ENCODE assay signal across 8 mouse cellular contexts in genomic region chr1:24678205-24678917, GRCm38 (mm10). TPM values are rescaled to one million over a fixed set of nuclear protein-coding genes. Genes with fewer than 3 reads are reported as not detected.
DNase-seq lines count a peak whose midpoint lies in the region; ATAC-seq and TF ChIP-seq lines count a peak whose summit lies in the region.

Lmbrd1 (plus strand) TSS chr1:24678630.

- H3K9me3 ChIP-seq in ES-E14 (ENCODE audit: control insufficient read depth, insufficient read depth, low read depth, low read length) = no peaks in the 10 kb centered on the region
- H3K9me3 ChIP-seq in forebrain, embryonic 15.5 days = no peaks in the 10 kb centered on the region

- TF ChIP-seq CTCF in lung, adult 2 months (IDR thresholded peaks at IDR 0.05; ENCODE audit: insufficient read depth, low read length) = peak; percentile 33; the same call in 1 of the 2 replicates

- H3K27me3 ChIP-seq in forebrain, embryonic 15.5 days = no peaks in the 10 kb centered on the region

- DNase-seq in ES-E14 (ENCODE audit: low read depth, low spot score) = peak; percentile 69
- peak; percentile 94 for DNase-seq in cerebellum, adult 11-12 months
- peak; percentile 85 for DNase-seq in heart, postnatal 25 days (ENCODE audit: low spot score)
- peak; percentile 93 to 98 for DNase-seq in layer of hippocampus, adult 18-20 months (ENCODE audit: low spot score in 2 of 2)
- peak; percentile 96 for DNase-seq in lung, adult 2 months
- DNase-seq in thymus, adult 18-20 months = peak; percentile 90 to 92

- in situ Hi-C loops in ES-E14 (cut with MboI; ENCODE audit: low sequenced_read_pairs in 2 of 2, unreplicated experiment in 2 of 2) = no loop called here

- H3K4me1 ChIP-seq in ES-E14 (ENCODE audit: control insufficient read depth in 2 of 2, insufficient read depth in 2 of 2, low read length in 2 of 2, poor library complexity in 1 of 2) = peaks cover 2% of the 10 kb centered on the region in 2 experiments; a peak in 1 of 4 replicates
- H3K4me1 ChIP-seq in forebrain, embryonic 15.5 days = peaks cover 10% of the 10 kb centered on the region
- no peaks in the 10 kb centered on the region for H3K4me1 ChIP-seq in lung, adult 2 months (ENCODE audit: control insufficient read depth, insufficient read depth, low read length)

- peak within 1 kb of the TSS; percentile 77 to 84 for H3K4me3 ChIP-seq in ES-E14 (ENCODE audit: insufficient read depth in 1 of 2, low read depth in 1 of 2, low read length in 2 of 2, poor library complexity in 1 of 2, severe bottlenecking in 1 of 2)
- peak within 1 kb of the TSS; percentile 85 for H3K4me3 ChIP-seq in forebrain, embryonic 15.5 days
- peak within 1 kb of the TSS; percentile 95 for H3K4me3 ChIP-seq in lung, adult 2 months (replicated peaks; ENCODE audit: extremely low read depth, low read depth, low read length)

- peak within 1 kb of the TSS; percentile 19; the same call in 1 of the 2 replicates for H3K27ac ChIP-seq in ES-E14 (ENCODE audit: insufficient read depth, low read depth, low read length, poor library complexity, severe bottlenecking)
- H3K27ac ChIP-seq in forebrain, embryonic 15.5 days (replicated peaks) = peak within 1 kb of the TSS; percentile 77

- intact Hi-C loops in heart, postnatal 25 days (cut with DNase I) = loop anchor here (2.0 kb wide), 1 partner anchor 20 kb away; no protein-coding TSS in a partner anchor

- H3K4me2 ChIP-seq in forebrain, embryonic 15.5 days (replicated peaks) = peak within 1 kb of the TSS; percentile 49

- no peaks in the 10 kb centered on the region for H3K36me3 ChIP-seq in ES-E14 (ENCODE audit: control insufficient read depth, insufficient read depth, low read length, poor library complexity, severe bottlenecking)
- H3K36me3 ChIP-seq in forebrain, embryonic 15.5 days = no peaks in the 10 kb centered on the region

- peak within 1 kb of the TSS; percentile 86 for H3K9ac ChIP-seq in ES-E14 (ENCODE audit: insufficient read depth, low read depth, low read length, poor library complexity, severe bottlenecking)
- peak within 1 kb of the TSS; percentile 84 for H3K9ac ChIP-seq in forebrain, embryonic 15.5 days (replicated peaks)

- ATAC-seq in forebrain, embryonic 15.5 days (replicated peaks) = peak; percentile 97
- ATAC-seq in neutrophil, adult 5-6 weeks (ENCODE audit: extremely low read depth, insufficient number of reproducible peaks, low FRiP score, poor library complexity, severe bottlenecking) = peak; percentile 87

- WGBS in forebrain, embryonic 15.5 days = under 1% methylated on average over 54 of the region's 54 CpGs
- WGBS in lung, adult 2 months = under 1% methylated on average over 54 of the region's 54 CpGs

- peak; percentile 57; the same call in 1 of the 2 replicates for TF ChIP-seq POLR2A in lung, adult 2 months (IDR thresholded peaks at IDR 0.05; ENCODE audit: borderline replicate concordance, extremely low read depth, low read depth, low read length)

TF ChIP-seq in ES-E14, 5 proteins besides CTCF, POLR2A, EP300 and RAD21:
- TF ChIP-seq CHD2 (IDR thresholded peaks at IDR 0.05; ENCODE audit: low read depth, low read length) (no peak), MAFK (IDR thresholded peaks at IDR 0.05; ENCODE audit: insufficient read depth, low read depth, low read length) (no peak), ZNF384 (IDR thresholded peaks at IDR 0.05; ENCODE audit: low read depth, low read length) (no peak), HCFC1 (IDR thresholded peaks at IDR 0.05; ENCODE audit: borderline replicate concordance, insufficient read depth, low read length) (no peak), ZC3H11A (IDR thresholded peaks at IDR 0.05; ENCODE audit: borderline replicate concordance, low read depth, low read length) (no peak)
TF ChIP-seq in ES-E14: peak in this region for 0.

RNA-seq across cellular contexts. Expression of gene Lmbrd1, which starts in this region (rescaled TPM):
- total RNA-seq in ES-E14 (2012; rRNA removed) = 21.8 and 29.0 TPM in 2 replicates
- polyA plus RNA-seq in forebrain, embryonic 15.5 days (2015; fragmentation: Nextera tagmentation; extraction: Ambion mirVana) = 37.9 and 41.2 TPM in 2 replicates
- 10 to 100 TPM; 34.0 to 41.3 TPM for total RNA-seq in heart, postnatal 25 days (2021)
- total RNA-seq in layer of hippocampus, adult 18-20 months (2021) = 100 to 1,000 TPM; 113 to 114 TPM
- polyA plus RNA-seq in lung, adult 2 months (2012; rRNA removed) = 16.7 and 34.1 TPM in 2 replicates
- 80.7 and 92.9 TPM in 2 replicates for total RNA-seq in neutrophil, adult 5-6 weeks (2017)

Comparison
In these comparisons a context has a peak if more than half of its experiments do, and no peak if none do; other contexts are left out.
1. Peak in every context shown above with its lines: DNase-seq, ATAC-seq, H3K4me3 ChIP-seq and H3K27ac ChIP-seq.